Mouse (Mus musculus): ENCODE measurements around the gene Zfp266. TPM values are rescaled to one million over a fixed set of nuclear protein-coding genes. Genes with fewer than 3 reads are reported as not detected.
A peak's percentile ranks its signal among the peaks of the same experiment; 100 is the strongest.
"Not testable (repeated sequence)": the region's sequence is repeated elsewhere in the genome, so short reads cannot be mapped to it uniquely, and the experiment has no call there.

Gene Zfp266
- total RNA-seq (2021): 10 to 100 TPM; 38.8 to 50.0 TPM
- long read RNA-seq, experiment 1, full-length matches to known transcripts: 3 of 11 reads
- long read RNA-seq, experiment 1, partial matches to known transcripts: 1 of 11 reads
- long read RNA-seq, experiment 1, other reads (novel, unspliced or antisense): 7 of 11 reads
- long read RNA-seq, experiment 2, full-length matches to known transcripts: 1 of 8 reads
- long read RNA-seq, experiment 2, partial matches to known transcripts: 0 of 8 reads
- long read RNA-seq, experiment 2, other reads (novel, unspliced or antisense): 7 of 8 reads

GRCm38 (mm10) chr9:20521306-20521957 is at the start of gene Zfp266:
Zfp266 (minus strand) TSS chr9:20521417.
- peak; percentile 94 for DNase-seq

GRCm38 (mm10) chr9:20565326-20566030 is 44.3 kb upstream of the Zfp266 start:
- DNase-seq: not testable (repeated sequence)

- DNase-seq: no peak
These were observed 41.0 kb upstream of the Zfp266 start for GRCm38 (mm10) chr9:20562177-20562576.

- DNase-seq: no peak
These were observed 31.5 kb upstream of the Zfp266 start for GRCm38 (mm10) chr9:20552698-20553097.

GRCm38 (mm10) chr9:20551781-20552275 is 30.6 kb upstream of the Zfp266 start:
- DNase-seq: no peak

- peak; percentile 28 for DNase-seq
These were observed 23.9 kb upstream of the Zfp266 start for GRCm38 (mm10) chr9:20545151-20545550.

- DNase-seq: peak; percentile 94
These were observed 23.0 kb upstream of the Zfp266 start for GRCm38 (mm10) chr9:20544070-20544821.

GRCm38 (mm10) chr9:20543496-20543895 is 22.3 kb upstream of the Zfp266 start:
- no peak for DNase-seq

GRCm38 (mm10) chr9:20536598-20536997 is 15.4 kb upstream of the Zfp266 start:
- no peak for DNase-seq

GRCm38 (mm10) chr9:20534326-20534926 is 13.2 kb upstream of the Zfp266 start:
- DNase-seq: peak; percentile 11

- DNase-seq: no peak
These were observed 546 bp downstream of the Zfp266 start for GRCm38 (mm10) chr9:20520531-20521210.

- no peak for DNase-seq
These were observed 1.3 kb downstream of the Zfp266 start for GRCm38 (mm10) chr9:20519949-20520348.

- DNase-seq: no peak
These were observed 2.5 kb downstream of the Zfp266 start for GRCm38 (mm10) chr9:20518708-20519107.

- DNase-seq: no peak
These were observed 3.5 kb downstream of the Zfp266 start for GRCm38 (mm10) chr9:20517727-20518126.

- DNase-seq: no peak
These were observed 7.2 kb downstream of the Zfp266 start for GRCm38 (mm10) chr9:20514016-20514415.

GRCm38 (mm10) chr9:20512714-20513113 is 8.5 kb downstream of the Zfp266 start:
- DNase-seq: no peak

- no peak for DNase-seq
These were observed 9.6 kb downstream of the Zfp266 start for GRCm38 (mm10) chr9:20511645-20512044.

- no peak for DNase-seq
These were observed 10.9 kb downstream of the Zfp266 start for GRCm38 (mm10) chr9:20510346-20510745.

- no peak for DNase-seq
These were observed 11.5 kb downstream of the Zfp266 start for GRCm38 (mm10) chr9:20509676-20510075.

- DNase-seq: no peak
These were observed 16.4 kb downstream of the Zfp266 start for GRCm38 (mm10) chr9:20504801-20505200.

- DNase-seq: no peak
These were observed 27.9 kb downstream of the Zfp266 start for GRCm38 (mm10) chr9:20493281-20493680.

All from adrenal gland, postnatal 10 days (tissue).